Mouse (Mus musculus) liver, adult (tissue): ENCODE data around the gene Sorbs1.

Experiments
- GATA4 ChIP-seq: IDR thresholded peaks from 2 replicates; pipeline ENCODE4 v1.6.1; 2014; ENCODE audit warnings: mild to moderate bottlenecking, low read length; ENCODE audit not compliant: insufficient replicate concordance

Sorbs1 gene

DNA sequence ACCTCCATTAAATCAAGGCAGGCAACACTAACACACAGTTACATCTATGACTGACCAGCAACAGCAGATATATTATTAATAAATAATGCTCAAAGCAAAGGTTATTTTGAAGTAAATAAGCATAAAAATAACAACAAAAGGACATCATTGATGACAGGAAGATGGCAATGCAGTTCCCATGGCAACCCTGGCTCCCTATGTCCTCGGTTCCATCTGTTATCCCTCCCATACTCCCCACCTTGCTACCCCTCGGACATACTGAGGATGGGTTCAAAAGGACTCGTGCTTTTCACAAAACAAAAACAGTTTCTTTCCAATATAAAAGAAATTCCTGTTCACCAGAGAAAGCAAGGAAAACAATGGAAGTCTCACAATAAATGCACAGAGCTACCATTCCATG, 48.2 kb downstream of the Sorbs1 start:
- TF ChIP-seq GATA4: no peak

DNA sequence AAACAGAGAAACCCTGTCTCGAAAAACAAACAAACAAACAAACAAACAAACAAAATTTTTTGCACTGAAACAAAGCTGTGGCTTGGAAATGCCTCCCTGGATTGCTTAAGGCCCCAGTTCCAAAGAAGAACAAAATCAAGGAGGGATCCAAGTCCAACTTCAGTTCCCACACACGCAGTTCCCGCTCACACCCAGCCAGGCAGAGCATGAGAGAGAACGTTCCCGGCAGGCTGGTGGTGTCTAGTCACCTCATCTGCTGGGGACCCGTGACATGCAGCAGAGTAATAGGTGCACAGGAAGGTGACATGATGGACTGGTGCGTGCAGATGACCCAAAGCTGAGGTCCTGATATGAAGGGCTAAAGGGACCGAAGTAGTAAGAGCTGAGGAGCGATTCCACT, 49.2 kb downstream of the Sorbs1 start:
- TF ChIP-seq GATA4: no peak

DNA sequence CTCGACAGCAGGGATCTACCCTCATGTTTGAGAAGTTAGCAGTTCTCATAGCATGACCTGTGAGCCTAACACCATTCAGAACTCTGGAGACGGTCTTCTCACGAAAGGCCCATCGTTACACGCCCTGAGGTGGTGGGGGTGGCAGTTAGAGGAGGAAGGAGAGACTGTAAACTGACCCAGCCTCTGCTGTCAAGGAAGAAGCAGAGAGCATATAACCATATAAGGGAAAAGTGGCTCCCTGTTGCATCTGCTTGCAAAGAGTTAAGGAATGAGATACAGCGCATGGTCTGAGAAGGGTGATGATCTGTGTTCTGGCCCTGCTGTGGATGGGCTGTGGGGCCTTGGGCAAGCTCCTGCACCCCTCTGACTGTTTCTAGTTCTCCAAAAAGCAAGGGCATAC, 50.7 kb downstream of the Sorbs1 start:
- no peak for TF ChIP-seq GATA4

DNA sequence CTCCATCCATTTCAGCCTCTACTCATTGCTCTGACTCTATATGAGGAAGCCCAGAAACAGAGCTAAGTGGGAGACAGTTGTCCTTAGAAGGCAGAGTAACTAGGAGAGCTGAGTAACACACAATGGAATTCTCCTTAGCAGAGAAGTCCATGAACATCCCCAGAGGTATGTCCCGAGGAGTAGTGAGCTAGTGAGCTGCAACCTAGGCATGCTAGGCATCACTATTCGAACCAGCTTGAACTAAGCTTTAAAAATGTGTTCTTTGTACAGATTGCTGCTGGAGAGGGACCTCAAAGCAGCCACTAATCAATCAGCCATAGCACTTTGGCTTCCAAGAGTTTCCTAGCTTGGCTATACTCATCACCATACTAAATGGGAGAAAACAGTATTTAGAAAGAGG, 51.1 kb downstream of the Sorbs1 start:
- no peak for TF ChIP-seq GATA4

DNA sequence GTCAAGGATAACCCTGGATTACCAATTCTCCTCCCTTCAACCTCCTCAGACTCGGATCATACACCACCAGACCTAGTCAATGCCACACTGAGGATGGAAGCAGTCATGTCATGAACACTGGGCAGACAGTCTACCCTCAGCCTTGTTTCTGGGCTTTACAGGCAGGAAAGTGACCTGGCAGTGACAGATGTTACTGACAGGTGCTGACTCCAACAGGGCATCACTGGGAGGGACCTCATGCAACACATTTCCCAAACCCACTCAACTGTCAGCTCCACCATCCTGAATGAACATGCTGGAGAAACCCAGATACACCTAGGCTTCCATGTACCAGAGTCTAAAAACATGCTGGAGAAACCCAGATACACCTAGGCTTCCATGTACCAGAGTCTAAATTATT, 51.9 kb downstream of the Sorbs1 start:
- TF ChIP-seq GATA4: no peak

DNA sequence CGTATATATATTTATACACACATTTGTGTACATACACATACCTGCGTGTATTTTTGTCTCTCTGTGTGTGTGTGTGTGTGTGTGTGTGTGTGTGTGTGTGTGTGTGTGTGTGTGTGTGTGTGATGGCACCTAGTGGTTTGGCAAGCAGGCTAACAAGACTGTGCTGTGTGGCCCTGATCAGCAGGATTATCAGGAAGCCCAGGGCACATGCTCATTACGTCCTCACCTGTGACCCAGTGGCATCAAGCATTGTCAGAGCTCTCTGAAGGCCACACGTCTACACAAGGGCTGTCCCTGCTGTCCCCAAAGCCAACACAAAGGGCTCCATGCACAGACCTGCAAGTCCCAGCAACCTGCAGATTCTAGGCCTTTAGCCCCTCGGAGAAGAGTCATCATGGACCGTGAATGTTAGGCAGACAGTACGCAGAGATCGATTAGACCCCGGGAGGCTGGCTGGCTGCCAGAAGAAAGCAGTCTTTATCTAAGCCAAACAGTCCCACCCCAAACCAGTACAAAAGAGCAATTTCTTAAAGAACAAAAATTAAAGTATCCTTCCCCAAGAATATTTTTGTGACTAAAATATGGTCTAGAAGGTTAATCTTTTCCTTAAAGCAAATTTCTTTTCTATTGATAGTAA, 52.6 kb downstream of the Sorbs1 start:
- TF ChIP-seq GATA4: no peak

DNA sequence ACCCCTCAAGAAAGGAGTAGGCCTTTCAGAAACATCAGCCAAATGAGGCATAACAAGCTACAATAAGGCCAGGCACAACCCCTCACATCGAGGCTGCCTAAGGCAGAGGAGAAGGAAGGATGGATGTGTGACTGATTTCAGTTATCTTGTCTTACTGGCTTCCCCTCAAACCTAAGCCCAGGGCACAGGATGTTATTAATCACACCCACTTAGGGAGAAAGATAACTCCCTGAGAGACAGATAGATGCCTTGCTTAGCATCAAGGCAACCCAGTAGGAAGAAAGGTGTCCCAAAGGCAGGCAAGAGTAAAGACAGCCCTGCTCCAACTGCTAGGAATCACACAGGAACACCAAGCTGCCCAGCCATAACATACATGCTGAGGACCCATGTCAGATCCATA, 54.2 kb downstream of the Sorbs1 start:
- no peak for TF ChIP-seq GATA4

DNA sequence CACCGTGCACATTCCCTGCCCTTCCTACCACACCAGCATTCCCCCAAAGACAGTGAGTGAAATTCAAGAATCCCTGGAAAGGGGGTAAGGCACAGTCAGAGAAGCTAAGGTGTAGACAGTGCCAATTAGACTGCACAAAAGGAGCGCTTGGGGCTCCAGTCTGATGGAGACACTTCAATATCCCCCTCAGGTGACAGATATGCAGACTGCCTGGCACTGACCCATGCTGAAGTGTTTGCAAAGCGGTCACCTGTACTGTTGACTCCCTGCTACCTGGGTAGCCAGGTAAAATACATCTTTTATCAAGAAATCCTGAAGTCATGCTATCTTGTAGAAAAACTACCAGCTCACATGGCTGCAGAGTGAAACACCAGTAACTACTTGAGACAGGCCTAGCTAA, 54.8 kb downstream of the Sorbs1 start:
- TF ChIP-seq GATA4: no peak

DNA sequence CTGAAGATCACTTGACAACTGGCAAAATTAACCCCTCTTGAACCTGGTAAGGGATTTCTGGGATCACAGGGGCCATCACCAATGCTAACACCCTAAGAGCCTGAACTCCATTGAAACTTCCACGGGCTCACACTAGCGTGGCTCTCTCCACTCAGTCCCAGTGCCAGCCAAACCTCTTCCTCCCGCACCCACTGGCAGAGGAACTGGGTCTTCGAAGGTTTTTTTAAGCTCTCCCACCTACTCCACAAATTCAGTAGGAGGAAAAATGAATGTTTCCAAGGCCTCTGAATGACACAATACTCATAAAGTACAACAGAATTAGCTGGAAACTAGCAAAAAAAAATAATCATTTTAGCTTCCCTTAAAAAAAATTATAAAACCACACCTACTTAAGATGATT, 58.3 kb downstream of the Sorbs1 start:
- no peak for TF ChIP-seq GATA4

DNA sequence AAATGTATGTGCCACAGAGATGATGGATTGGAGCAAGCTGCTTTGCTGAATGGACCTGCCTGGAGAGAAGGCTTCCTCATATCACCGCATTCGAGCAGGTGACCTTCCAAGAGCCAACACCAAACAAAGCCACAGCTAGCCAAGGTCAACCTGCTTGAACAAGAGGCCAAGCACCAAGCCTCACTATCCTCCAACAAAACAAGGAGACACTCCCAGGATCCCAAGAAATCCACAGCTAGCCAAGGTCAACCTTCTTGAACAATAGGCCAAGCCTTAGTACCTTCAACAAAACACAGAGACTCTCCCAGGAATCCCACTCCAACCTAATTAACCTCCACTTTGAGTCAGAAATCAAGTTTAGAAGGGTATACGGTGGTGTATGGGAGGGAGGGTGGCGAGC, 59.5 kb downstream of the Sorbs1 start:
- TF ChIP-seq GATA4: no peak

DNA sequence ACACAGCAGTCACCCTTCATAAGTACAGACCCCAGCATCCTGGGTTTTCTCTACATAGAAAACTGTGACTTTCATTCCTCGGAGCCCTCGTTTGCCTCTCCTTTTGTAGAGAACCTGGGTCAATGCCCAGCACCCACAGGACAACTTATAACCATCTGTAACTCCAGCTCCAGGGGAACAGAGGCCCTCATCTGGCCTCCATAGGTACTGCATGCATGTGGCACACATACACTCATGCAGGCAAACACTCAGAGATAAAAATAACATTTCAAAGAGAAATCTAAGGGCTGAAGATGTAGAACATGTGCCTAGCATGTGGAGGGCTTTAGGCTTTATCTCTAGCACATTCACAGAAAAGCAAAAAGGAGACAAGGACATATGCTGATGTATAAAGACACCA, 61.4 kb downstream of the Sorbs1 start:
- no peak for TF ChIP-seq GATA4

DNA sequence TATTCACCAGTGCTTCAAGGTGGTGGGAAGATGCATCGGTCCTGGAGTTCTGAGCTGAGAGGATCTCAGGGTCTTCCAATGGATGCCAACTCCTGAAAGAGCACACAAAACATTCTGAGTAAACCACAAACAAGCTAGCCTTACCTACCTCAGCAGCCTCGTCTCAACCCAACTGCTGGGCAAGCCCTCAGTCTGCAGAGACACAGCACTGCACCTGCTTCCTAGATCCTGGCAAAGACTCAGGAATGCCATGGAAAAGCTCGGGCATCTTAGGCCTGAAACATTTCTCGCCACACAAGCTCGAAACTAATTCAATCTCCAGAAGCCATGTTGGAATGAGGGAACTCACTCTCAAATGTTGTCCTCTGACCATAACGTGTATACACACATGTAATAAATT, 62.3 kb downstream of the Sorbs1 start:
- no peak for TF ChIP-seq GATA4

DNA sequence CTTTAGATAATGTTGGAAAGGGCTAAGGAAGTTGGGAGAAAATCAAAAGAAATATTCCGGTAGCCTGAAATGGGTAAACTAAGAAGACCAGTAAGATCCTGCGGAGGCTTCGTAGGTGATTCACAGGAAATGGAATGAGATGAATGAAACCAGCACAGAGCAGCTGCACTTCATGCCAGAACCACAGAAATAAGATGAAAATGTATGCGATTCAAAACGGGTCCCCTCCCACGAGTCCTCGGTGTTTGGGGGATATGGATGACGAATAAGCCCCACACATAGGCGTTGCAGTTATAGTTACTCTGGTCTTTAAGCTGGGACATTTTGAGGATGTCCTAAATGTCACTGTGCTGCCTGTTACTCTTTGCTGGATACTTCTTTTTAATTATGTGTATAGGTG, 67.1 kb downstream of the Sorbs1 start:
- TF ChIP-seq GATA4: no peak

DNA sequence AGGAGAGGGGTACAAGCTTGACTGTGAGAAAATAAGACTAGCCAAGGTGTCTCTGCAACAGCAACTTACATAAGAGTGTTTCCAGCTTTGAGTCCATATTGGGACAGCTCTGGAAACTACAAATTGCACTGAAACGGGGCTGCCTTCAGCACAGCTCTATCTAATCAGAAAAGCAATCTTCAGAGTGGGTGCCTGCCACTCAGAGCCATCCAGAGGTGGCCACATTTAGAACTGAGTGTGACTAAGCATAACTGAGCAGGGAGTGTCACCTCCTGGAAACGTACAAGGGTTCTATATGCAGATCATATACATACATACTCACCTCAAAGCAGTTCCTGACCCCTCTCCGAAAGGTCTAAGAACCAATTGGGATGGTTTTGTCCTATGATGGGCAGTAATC, 71.2 kb downstream of the Sorbs1 start:
- no peak for TF ChIP-seq GATA4

DNA sequence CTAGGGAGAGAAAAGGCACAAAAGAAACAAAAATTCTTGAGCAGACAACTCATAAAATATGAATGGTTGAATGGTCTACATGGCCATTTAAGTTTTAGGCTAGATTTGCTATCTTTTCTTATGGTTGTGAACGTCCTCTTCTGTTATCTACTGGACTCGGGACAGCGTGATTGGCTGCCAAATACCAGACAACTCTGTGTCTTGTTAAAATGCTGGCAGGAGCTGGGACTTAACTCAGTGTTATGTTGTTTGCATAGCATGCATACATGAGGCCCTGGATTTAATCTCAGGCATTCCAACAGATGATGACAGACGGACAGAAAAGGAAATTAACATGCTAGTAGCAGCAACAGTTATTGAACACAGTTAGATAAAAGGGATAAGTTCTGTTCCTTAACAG, 72.6 kb downstream of the Sorbs1 start:
- peak; percentile 79; the same call in 1 of the 2 replicates for TF ChIP-seq GATA4

DNA sequence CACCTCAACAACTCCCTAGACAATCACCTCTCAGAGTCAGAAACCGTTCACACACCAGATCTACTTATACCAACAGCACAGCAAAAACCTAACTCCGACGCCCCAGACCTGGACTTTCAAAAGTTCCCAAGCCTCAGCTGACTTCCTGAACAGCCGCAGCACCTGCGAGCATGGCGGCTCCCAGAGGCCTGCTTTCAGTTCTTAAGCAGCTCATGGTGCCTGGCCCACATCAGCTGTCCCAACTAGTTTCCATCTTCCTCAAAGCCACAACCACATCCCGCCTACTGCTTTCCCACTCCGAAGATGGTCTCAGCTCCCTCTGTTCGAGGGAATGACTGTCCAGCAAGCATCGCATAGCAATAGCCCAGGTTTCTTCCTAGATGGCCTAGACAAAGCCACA, 74.7 kb downstream of the Sorbs1 start:
- TF ChIP-seq GATA4: no peak

DNA sequence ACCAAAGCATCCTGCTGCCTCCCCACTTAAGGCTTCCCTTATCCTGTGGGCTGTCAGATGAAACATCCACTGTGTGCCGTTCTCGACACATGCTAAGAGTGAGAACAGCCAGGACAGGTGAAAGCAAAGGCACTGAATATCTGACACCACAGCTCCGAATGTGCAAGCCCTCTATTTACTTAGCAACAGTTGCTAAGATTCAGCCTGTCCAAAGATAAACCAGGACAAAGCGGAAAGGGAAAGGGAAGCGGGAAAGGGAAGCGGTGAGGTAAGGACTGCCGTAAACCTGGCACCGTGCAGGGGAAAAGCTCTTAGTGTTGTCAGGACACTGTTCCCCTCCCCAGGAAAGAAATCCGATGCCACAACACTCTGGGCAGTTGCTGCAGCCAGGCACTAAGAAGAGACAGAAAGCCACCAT, 75.9 kb downstream of the Sorbs1 start:
- peak; percentile 82; the same call in 1 of the 2 replicates for TF ChIP-seq GATA4
